Mouse (Mus musculus) hindlimb bud, embryonic 11.5 days (tissue): Measurements from ENCODE around the gene Ttc9b.
"Not testable (repeated sequence)": the region's sequence is repeated elsewhere in the genome, so short reads cannot be mapped to it uniquely, and the experiment has no call there.

ENCODE experiments used
- DNase-seq: peaks from one replicate; pipeline ENCODE4 v3.0.0-alpha.2; 2012; ENCODE audit warnings: low read depth, low spot score; ENCODE audit errors: extremely low spot score

Ttc9b gene

DNA sequence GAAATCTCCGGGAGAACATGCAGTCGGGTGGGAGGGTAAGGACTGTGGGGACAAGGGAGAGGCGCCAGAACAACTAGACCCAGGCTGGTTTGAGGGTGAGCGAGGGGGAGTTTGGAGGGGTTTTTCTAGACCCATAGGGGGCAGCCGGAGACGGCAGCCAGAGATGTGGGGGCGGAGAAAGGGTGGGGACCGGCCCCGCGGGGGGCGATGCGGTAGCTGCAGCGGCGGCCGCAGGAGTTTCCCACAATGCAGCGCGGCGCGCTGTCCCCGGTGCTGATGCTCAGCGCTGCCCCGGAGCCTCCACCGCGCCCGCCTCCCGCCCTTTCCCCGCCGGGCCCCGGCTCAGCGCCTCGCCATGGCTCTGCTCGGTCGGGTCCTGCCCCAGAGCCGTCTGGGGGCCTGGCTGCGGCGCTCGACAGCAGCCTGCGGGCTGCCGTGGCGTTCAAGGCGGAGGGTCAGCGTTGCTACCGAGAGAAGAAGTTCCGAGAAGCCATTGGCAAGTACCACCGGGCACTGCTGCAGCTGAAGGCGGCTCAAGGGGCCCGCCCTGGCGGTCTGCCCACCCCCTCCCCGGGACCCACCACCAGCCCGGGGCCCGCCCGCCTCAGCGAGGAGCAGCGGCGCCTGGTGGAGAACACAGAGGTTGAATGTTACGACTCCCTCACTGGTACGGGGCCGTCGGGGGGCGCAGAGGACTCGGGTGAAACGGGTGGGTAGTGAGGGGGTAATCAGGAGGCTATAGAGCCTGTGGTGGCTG, at the start of gene Ttc9b:
Gene Ttc9b (plus strand): TSS at position 235 of the 757 bp plus-strand sequence.
- no peak for DNase-seq

DNA sequence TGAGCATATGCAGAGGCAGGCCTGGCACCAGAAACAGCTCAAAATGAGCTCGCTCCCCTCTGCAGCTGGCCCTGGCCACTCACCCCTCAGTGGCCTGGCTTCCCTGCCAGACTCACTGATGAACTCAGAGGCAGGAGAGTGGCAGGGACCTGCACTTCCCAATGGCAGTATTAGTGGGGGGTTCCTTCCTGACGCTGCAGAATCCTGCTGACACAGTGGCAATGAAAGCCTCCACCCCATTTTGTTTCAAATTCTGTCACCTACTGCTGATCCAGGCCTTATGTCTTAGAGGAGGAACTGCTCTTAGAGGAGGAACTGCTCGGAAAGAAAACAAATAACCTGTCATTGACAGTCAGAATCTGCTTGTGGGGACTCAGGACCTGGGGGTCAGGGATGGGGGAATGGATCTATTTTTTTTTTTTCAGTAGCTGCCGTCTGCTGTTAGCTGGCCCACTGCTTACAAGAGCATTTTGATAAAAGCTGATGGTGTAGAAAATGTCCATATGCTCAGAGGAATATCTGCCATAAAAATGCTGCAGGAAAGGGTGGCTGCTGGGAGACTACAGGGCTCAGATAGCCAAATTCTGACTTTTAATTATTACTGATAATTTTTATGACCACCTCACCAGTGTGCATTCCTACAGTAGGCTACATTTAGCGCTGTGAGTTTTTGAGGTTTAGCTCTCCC, 48.9 kb upstream of the Ttc9b start:
- DNase-seq: no peak

DNA sequence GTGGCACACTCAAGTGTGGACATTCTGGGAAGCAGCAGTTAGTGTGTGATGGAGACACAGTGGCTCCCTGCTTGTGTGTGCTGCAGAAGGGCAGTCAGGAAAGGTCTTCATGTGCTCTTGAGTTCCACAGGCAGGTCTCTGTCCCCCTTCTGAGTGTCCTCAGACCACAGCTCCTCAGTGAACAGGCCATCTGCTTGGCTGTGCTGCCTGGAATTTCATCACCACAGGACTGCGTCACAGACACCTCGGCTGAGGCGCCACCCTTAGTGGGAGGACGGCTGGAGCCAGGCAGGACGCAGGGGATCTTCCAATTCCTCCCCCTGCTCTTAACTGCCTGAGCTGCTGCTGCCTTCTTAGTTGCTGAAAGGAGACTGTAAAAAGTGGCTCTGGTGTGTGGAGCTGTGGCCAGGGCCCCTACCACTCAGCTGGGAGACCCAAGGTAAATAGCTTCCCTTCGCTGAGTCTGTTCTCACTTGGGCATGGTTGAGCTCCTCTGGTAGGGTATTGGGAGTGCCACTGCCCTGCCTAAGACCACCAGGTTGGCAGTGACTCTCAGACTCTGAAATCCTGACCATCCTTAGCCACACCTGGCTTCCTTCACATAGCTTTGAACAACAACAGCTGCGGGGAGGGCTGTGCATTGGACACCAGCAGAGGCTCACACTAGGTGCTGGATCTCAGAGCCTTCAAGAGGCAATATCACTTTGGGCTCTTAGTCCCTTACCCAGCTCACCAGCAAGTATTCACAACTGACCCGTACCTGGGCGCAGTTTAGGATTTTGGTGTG, 48.0 kb upstream of the Ttc9b start:
- no peak for DNase-seq

DNA sequence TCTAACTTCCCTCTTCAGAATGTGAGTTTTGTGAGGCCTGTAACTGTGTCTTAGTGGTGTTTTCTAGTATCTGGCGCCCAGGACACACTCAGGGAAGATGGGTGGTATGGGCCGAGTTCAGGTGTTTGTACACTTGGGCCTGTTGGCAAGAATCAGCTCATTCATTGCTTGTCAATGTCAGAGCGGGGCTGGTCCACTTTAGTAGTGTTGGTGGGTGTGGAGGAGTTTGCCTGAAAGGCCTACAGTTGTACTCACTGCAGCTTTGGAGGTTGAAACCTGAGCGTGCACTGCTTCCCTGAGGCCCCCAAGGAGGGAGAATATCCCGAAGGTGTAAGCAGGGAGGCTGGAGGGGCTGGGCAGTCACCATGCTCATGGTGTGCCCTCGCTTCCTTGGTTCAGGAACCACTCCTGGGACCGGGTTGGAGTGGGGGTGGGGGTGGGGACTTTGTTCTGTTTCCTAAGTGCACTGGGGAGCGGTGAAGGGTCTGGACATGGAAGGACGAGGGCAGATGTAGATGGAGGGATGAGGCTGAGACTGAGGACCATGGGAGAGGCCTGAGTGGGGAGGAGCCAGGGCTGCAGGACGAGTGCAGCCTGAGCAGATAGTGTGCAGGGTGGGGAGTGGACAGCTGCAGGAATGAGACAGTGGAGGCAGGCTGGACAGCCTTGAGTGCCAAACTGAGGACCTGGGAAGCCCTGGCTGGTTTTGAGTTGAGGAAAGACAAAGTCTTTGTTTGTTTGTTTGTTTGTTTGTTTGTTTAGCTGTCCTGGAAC, 47.0 kb upstream of the Ttc9b start:
- DNase-seq: no peak

DNA sequence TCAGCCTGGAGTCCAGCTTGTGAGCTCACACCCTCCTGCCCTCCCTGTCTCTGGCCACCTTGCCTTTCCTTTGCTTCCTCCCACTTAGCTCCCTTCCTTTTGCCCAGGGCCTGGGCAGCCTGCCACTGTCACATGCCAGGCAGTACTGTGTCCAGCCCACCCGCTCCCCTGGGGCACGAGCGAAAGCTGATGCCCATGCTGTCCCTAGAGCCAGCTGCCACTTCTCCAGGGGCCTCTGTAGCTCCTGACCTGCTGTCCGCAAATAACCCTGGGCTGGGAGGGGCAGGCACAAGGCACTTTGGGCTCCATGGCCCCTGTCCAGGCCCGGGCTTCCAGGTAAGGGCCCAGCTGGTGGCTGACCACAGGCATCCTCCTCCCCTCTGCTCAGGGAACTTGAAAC, 46.1 kb upstream of the Ttc9b start:
- no peak for DNase-seq

DNA sequence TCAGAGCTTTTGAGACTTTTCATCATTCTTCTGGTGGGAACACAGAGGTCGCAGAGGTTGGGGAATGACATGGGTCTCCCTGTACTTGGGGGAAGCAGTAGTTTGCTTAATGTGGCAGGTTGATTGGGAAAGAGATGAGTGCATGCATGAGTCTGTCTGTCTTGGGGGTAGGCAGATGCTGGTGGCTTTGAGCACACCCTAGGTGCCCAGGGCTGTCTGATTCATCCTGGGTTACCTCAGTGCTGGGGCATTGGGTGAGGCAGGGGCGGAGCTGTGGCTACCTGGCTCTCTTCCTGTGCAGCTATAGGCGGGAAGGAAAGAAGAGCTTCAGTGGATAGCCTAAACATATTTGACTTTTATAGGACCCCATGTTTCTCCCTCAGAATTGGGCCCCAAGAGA, 45.6 kb upstream of the Ttc9b start:
- DNase-seq: no peak

DNA sequence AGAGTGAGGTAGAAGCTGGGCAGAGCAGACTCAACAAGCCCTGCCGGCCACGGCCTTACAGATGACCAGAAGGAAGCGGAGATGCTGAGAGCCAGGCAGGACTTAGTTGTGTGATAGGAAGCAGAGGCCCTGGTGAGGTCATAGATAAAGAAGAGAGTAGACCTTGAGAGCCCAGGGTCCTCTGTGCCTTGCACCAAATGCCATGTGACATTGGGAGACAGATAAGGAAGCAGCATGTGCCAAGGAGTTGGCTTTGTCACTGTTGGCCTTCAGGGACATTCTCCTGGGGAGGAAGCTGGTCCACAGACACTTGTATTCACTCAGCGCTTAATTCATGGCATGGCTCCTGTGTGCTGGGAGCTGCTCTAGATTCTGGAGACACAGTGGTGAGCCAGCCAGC, 44.4 kb upstream of the Ttc9b start:
- no peak for DNase-seq

DNA sequence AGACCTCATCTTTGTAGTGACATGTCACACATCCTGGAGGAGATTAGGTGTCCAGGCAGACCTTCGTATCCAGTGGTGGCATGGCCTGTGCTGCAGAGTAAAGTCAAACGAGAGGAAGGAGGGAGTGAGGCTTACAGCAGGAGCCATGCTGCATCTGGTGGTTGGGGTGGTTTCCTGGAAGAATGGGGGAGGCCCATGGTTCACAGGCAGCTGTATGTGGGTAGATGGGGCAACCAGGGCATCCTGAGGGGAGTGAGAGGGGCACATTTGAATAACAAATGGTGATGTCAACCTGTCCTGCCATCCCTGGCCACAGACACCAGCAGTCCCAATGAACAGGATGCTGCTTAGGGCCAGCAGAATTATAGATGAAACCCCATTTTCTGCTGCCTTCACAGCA, 44.0 kb upstream of the Ttc9b start:
- no peak for DNase-seq

DNA sequence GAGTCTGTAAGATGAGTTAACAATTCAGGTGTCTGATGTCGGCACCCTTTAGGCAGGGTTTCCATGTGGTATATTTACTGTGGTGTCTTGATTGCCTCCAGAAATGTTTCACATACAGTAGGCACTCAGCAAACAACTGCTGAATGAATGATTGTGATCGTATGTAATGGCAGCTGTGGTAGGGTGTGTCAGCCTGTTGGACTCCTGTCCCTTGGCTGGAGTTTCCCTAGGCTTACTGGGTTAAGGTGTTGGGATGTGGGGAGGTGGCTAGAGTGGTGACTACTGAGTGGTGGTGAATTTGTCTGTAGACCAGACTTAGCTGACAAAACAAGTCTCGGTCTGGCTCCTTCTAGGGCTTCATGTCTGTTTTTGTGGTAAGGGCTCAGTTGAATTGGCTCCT, 43.3 kb upstream of the Ttc9b start:
- no peak for DNase-seq

DNA sequence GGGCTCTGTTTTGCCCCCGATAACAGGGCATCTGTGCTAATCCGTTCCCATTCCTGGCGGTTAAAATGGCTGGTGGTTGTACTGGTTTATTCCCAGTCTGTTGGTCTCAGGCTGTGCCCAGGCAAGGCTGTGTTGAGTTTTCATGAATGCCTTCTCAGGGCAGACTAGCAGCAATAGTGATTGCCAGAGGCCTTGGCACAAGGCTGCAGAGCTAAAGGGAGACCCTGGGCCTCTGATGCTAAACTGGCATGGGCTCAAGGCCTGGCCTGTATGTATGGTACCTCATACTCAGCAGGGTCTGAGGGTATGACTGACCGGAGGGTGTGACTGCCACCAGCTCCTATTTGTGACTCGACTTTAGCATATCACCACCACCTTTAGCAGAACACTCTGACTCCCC, 42.8 kb upstream of the Ttc9b start:
- no peak for DNase-seq

DNA sequence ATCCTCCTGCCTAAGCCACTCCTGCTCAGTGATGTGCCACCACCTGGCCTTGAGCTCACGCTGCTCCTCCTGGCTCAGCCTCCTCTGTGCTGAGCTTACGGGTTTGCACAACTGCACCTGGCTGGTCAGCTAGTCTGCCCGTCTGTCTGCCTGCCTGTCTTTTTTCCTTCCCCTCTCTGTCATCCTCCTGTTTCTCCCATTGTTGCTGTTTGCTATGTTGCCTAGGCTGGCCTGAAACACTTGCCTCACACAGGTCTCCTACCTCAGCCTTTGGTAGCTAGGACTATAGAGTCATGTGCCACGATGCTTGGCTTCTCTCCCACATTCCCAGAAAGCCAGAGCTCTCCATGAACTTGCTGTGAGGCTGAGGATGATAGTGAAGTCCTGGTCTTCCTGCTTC, 40.8 kb upstream of the Ttc9b start:
- no peak for DNase-seq

DNA sequence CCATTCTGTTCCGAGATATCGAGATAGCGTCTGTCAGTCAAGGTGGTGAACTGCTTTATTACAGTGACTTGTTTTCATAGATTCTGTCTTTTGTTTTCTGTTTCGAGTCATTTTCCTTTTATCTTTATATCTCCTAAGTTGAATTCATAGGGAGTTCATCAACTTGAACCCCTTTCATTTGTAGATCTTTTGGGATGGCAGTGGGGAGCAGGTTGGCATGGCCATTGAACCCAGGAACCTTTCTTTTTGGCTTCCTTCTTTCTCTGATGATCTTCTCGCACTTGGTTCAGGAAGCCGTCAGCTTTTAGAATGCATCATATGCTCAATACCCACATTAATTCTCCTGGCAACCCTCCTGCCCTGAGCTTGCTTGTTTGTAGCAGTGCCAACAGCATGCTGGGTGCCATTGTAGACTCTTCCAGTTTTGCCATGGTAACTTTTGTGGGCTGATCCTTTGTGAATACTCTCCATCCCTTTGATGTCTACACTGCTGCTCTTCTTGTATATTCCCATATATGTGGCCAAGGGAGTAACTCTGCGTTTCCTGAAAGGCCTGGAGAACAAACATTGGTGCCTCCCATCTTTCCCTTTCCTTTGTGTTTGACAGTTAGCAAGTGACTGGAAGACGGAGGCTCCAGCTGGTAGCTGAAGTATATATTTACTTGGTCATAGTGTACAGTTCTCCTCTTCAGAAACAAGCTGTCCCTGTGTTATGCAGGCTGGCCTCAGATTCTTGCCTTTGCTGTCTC, 39.8 kb upstream of the Ttc9b start:
- no peak for DNase-seq

DNA sequence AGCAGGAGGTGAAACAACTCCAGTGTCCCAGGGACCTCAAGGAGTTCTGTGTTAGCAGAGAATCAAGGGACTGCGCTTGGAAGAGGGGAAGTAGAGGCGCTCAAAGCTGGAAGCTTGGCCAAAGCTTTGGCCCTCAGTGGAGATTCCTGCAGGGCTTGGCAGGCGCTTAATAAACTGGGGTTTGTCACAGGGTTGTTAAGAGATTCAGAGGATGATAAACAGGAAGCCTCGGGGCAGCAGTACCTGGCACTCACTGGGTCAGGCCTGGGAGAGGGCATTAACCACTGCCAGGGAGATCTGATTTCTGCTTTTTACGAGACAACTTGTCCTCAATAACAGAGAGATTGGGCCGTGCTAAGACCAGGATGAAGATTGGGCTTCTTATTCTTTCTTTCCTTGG, 32.7 kb upstream of the Ttc9b start:
- no peak for DNase-seq

DNA sequence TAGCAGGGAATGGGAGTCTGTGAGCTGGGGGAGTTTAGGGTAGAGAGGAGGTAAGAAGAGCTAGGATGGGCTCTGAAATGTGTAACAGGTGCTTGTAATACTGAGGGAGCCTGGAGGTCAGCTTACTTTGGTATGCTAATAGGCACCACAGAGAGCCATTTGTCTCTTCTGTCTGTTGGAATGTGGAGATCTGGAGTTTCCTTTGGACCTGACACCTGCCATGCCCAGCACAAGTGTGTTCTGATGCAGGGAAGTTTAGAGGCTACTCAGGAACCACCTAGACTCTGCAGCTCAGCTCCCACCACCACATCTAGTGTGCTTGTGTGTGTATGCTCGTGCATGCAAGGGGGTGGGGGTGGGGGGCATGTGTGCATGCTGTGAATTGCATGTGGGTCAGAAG, 31.5 kb upstream of the Ttc9b start:
- no peak for DNase-seq

DNA sequence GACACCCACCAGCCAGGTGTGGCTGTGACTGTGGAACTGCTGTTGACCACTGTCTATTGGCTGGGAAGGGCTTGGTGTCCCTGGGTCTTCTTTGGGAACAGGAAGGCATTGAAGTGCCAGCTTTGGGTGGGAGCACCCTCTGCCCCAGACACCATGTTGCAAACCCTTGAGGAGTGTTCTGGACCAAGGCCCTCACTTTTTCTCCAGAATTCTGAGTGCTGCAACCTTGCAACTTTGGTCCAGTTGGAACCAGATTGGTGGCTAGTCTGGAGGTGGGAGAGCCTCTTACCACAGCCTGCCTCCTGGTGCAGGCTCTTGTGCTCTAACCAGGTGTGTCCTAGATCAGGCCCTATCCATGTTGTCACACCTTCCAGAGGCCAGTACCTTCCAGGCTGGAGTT, 28.7 kb upstream of the Ttc9b start:
- no peak for DNase-seq

DNA sequence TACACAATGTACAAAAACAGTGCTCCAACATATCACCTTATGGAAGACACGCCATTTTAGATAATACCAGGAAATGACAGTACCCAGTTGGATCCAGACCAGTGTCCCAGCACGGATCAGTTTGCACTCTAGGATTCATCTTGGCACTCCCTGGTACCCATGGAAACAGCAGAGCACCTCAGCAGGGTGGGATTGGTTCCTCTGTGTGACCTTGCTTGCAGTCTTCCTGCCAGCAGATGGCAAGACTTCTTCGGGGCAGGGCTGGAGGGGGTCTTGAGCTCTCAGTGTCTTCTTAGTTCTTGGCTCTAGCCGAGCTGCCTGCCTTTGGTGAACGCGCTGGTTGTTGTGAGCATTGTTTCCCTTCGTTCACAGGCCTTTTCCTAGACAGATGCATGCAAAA, 26.0 kb upstream of the Ttc9b start:
- DNase-seq: no peak

DNA sequence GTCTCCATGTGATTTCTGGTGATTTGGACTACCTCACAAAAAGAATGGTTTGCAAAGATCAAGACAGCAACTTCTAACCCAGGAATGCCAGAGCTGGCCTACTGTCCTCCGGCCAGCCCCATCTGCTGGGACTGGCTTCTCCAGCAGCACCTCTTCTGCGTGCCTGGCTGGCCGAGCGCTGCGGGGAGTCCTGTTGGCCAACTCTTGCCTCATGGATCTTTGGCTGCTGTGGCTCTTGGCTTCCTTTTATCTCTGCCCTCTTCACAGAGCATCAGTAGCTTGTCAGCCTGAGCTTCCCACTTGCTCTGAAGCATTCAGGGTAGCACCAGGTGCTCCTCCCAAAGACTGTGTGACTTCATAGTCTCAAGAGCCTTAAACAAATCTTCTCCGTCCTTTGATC, 25.5 kb upstream of the Ttc9b start:
- DNase-seq: no peak

DNA sequence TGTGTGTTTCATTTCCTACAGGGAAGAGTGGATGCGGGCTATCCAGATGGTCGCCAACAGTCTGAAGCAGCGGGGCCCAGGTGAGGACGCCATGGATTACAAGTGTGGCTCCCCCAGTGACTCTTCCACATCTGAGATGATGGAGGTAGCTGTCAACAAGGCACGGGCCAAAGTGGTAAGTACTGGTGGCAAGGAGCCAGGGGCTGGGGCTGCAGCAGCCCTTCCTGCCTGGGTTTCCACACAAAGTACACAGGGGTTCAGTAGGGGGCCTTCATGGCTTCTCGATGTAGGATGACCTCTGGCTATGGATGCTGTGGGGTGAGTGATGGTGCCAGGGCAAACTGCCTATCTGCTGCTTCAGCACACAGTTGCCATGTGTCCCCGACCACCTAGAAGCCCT, 24.9 kb upstream of the Ttc9b start:
- DNase-seq: not testable (repeated sequence)

DNA sequence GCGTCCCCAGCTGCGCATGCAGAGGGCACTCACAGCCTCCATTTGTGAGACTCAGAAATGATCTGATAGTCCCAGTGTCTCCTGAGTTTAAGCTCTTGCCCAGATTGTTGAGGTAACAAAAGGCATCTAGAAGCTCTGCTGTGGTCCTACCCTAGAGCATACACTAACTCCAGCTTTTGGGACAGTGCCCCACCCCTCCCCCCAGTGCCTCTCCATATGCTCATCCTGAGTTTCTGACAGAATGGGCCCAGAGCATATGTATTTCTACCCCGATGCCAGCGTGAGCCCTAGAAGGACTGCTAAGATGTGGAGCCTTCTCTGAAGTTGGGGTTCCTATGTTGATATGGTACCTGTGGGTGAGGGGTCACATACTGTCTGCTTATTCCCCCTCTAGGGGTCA, 22.3 kb upstream of the Ttc9b start:
- no peak for DNase-seq

DNA sequence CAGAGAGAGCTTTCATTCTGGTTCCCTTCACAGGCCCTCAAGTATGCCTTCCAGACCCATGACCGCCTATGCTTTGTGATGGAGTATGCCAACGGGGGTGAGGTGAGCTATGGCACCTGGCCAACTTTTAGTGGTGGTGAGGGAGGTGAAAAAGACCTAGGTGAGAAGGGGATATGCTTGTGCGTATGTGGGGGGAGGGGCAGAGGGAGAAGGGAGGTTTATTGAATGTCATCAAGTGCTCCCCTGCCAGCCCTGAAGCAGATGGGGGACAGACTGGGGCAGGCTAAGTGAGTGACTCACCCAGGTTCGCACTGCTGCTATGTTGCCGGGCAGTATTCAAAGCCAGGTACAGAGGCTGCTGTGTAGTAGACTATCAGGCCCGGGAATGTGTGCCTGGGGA, 20.5 kb upstream of the Ttc9b start:
- DNase-seq: no peak

DNA sequence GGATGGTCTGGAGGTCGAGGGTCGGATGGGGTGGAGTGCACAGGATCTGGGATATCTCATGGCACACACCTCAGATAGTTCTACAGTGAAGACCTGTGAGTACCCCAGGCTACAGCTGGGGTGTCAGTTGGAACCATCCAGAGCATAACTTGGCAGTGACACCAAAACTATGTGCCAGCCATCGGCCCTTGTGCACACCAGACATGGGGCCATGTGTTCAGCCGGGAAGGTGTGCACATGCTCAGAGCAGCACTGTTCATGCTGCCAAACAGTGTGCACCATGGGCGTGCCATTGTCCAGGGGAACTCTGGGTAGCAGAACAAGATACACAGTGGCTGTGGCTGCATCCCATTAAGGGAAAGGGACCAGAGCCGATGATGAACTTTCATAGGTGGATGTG, 19.0 kb upstream of the Ttc9b start:
- DNase-seq: no peak
